Mouse (Mus musculus) erythroid progenitor cell, adult 5-6 weeks (primary cell): ENCODE measurements around the gene Zfp26. TPM values are rescaled to one million over a fixed set of nuclear protein-coding genes. Genes with fewer than 3 reads are reported as not detected.

Experiments
- ATAC-seq: replicated peaks from 2 replicates; pipeline ENCODE4 v1.8.0; 2016; ENCODE audit warnings: moderate number of reproducible peaks, mild to moderate bottlenecking, moderate TSS enrichment, inconsistent platforms; ENCODE audit not compliant: poor library complexity, low FRiP score, severe bottlenecking
- total RNA-seq, 2 experiments: library from RNA; stranded (forward) in 1 of 2; stranded (reverse) in 1 of 2; fragments of 150-400 nt in 1 of 2; fragments of 186-747, 209-891 nt in 1 of 2; gene quantifications; 2 replicates each; pipeline versions ENCODE4 v1.2.3 to v1.2.4; 2015 to 2017; ENCODE audit warnings: low replicate concordance in 2 of 2

Gene Zfp26
- total RNA-seq, 2 experiments from 2014 or later, result 9.2 to 24.4 TPM

GRCm38 (mm10) chr9:20383659-20384058 lies 76.3 kb downstream of the Zfp26 start:
- no peak for ATAC-seq

Other genes starting within 250 kb of the Zfp26 start
- gene Olfr871, start 248.0 kb downstream of the Zfp26 start, total RNA-seq (2015; ENCODE audit: low replicate concordance), result not detected in 2 replicates
- gene Olfr871, start 248.0 kb downstream of the Zfp26 start, total RNA-seq (2017; ENCODE audit: low replicate concordance), result not detected in 2 replicates
- gene Olfr872, start 223.0 kb downstream of the Zfp26 start, total RNA-seq (2015; ENCODE audit: low replicate concordance), result not detected in 2 replicates
- gene Olfr872, start 223.0 kb downstream of the Zfp26 start, total RNA-seq (2017; ENCODE audit: low replicate concordance), result not detected in 2 replicates
- not detected in 2 replicates for gene Olfr39, start 177.8 kb downstream of the Zfp26 start, total RNA-seq (2015; ENCODE audit: low replicate concordance)
- gene Olfr39, start 177.8 kb downstream of the Zfp26 start, total RNA-seq (2017; ENCODE audit: low replicate concordance), result not detected in 2 replicates
- not detected in 2 replicates for gene Olfr873, start 161.6 kb downstream of the Zfp26 start, total RNA-seq (2015; ENCODE audit: low replicate concordance)
- not detected in 2 replicates for gene Olfr873, start 161.6 kb downstream of the Zfp26 start, total RNA-seq (2017; ENCODE audit: low replicate concordance)
- gene Olfr18, start 124.1 kb downstream of the Zfp26 start, total RNA-seq (2015; ENCODE audit: low replicate concordance), result not detected in 2 replicates
- not detected in 2 replicates for gene Olfr18, start 124.1 kb downstream of the Zfp26 start, total RNA-seq (2017; ENCODE audit: low replicate concordance)
- 4.0 and 5.0 TPM in 2 replicates for gene Zfp560, start 75.0 kb downstream of the Zfp26 start, total RNA-seq (2015; ENCODE audit: low replicate concordance)
- gene Zfp560, start 75.0 kb downstream of the Zfp26 start, total RNA-seq (2017; ENCODE audit: low replicate concordance), result 5.6 TPM in 1 of 2 replicates, not detected in the other
- 19.3 and 24.1 TPM in 2 replicates for gene Zfp426, start 32.6 kb upstream of the Zfp26 start, total RNA-seq (2015; ENCODE audit: low replicate concordance)
- 11.6 and 23.1 TPM in 2 replicates for gene Zfp426, start 32.6 kb upstream of the Zfp26 start, total RNA-seq (2017; ENCODE audit: low replicate concordance)
- gene Zfp266, start 61.3 kb upstream of the Zfp26 start, total RNA-seq (2015; ENCODE audit: low replicate concordance), result 10.9 and 20.9 TPM in 2 replicates
- 8.7 and 10.1 TPM in 2 replicates for gene Zfp266, start 61.3 kb upstream of the Zfp26 start, total RNA-seq (2017; ENCODE audit: low replicate concordance)
- gene Zfp846, start 121.1 kb upstream of the Zfp26 start, total RNA-seq (2015; ENCODE audit: low replicate concordance), result 1.8 and 4.2 TPM in 2 replicates
- 0.77 and 5.4 TPM in 2 replicates for gene Zfp846, start 121.1 kb upstream of the Zfp26 start, total RNA-seq (2017; ENCODE audit: low replicate concordance)
- 158 and 182 TPM in 2 replicates for gene Ubl5, start 182.7 kb upstream of the Zfp26 start, total RNA-seq (2015; ENCODE audit: low replicate concordance)
- gene Ubl5, start 182.7 kb upstream of the Zfp26 start, total RNA-seq (2017; ENCODE audit: low replicate concordance), result 36.3 and 42.1 TPM in 2 replicates
- 21.3 and 21.8 TPM in 2 replicates for gene Fbxl12, start 184.6 kb upstream of the Zfp26 start, total RNA-seq (2015; ENCODE audit: low replicate concordance)
- gene Fbxl12, start 184.6 kb upstream of the Zfp26 start, total RNA-seq (2017; ENCODE audit: low replicate concordance), result 4.6 and 11.6 TPM in 2 replicates
- 4.2 and 10.1 TPM in 2 replicates for gene Pin1, start 191.9 kb upstream of the Zfp26 start, total RNA-seq (2015; ENCODE audit: low replicate concordance)
- 6.3 and 8.5 TPM in 2 replicates for gene Pin1, start 191.9 kb upstream of the Zfp26 start, total RNA-seq (2017; ENCODE audit: low replicate concordance)